Mouse (Mus musculus): ENCODE results near the gene Alkbh6. TPM values are rescaled to one million over a fixed set of nuclear protein-coding genes. Genes with fewer than 3 reads are reported as not detected.

The Alkbh6 gene
- polyA plus RNA-seq (2012; rRNA removed): 132 TPM in 2 replicates

DNA sequence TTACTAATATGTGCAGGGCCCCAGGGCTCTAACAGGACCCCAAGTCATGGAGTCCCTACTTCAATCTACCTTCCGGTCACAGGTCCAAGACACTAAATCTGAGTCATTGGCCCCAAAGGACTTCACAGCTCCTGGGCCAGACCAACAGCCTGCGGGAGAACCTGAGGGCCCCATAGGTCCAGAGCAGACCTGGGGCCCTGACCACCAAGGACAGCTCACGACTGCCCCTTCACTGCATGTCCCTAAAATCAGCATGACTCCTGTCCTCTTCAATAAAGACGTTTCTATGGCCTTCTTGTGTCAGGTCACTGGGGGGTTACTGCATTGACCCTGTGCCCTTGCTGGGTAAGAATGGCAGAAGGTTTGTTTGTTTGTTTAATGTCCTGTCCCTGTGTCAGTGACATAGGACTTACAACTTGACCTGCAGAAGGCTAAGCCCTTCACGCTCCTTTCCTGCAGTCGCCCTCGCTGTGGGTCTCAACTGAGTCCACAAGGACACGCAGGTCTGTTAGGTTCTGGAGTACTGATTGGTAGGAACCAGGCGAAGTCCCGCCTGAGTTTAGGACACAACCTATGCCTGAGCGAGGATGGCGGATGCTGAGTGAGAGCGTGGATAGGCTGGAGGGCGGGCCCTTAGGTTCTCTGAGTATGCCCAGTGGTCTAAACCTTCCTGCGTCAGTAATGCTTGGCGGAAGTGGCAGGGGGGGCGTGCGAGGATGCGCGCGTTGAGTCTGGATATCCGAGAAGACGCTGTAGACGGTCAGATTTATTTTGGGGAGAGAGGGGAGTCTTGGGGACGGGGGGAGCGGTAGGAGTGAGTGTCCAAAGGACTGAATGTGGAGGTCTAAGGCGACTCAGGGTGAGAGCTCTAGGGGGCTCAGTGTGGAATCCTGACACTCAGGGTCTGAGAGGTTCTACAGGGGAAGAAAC lies at the start of gene Alkbh6:
Alkbh6 (plus strand) TSS at position 642 of the 930 bp plus-strand sequence.
- DNase-seq (ENCODE audit: extremely low spot score in 1 of 2, low spot score in 1 of 2): peak; percentile 97

DNA sequence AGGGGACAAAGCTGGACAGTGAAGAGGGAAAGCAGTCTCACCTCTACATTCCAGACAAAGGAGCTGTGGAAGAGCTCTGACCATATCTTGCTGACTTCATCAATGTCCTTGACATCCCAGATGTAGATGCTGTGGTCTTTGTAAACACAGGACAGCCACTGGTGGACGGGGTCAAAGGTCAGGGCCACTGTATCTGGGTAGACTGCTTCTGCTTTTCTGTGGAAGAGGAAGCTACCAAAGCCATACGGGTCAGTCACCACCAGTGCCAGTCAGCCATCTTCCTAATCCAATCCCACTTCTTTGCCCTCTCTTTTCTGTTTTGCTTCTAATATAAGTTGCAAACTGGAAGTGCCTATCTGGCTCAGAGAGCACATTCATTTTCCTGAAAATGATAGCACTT lies 43.5 kb upstream of the Alkbh6 start:
- no peak for DNase-seq (ENCODE audit: extremely low spot score in 1 of 2, low spot score in 1 of 2)

DNA sequence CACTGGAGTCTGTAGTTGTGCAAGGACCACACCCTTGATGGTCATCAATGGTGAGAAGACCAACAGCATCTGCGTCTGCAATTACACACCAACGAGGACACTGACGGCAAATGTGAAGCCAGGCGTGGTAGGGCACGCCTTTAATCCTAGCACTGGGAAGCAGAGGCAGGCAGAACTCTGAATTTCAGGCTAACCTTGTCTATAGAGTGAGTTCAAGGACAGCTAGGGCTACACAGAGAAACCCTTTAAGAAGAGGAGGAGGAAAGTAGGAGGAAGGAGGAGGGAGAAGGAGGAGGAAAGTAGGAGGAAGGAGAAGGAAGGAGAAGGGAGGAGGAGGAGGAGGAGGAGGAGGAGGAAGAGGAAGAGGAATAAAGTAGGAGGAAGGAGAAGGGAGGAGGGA lies 43.0 kb upstream of the Alkbh6 start:
- DNase-seq (ENCODE audit: extremely low spot score in 1 of 2, low spot score in 1 of 2): no peak

DNA sequence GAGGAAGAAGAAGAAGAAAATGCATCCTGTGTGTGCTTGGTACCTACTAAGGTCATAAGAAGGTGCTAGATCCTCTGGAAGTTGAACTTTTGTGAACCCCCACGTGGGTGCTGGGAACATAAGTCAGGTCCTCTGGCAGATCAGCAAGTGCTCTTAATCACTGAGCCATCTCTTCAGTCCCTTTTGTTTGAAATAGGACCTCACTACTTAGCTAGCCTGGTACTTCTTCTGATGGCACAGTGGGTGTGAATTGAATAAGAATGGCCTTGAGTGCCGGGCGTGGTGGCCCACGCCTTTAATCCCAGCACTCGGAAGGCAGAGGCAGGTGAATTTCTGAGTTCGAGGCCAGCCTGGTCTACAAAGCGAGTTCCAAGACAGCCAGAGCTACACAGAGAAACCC lies 42.6 kb upstream of the Alkbh6 start:
- no peak for DNase-seq (ENCODE audit: extremely low spot score in 1 of 2, low spot score in 1 of 2)

DNA sequence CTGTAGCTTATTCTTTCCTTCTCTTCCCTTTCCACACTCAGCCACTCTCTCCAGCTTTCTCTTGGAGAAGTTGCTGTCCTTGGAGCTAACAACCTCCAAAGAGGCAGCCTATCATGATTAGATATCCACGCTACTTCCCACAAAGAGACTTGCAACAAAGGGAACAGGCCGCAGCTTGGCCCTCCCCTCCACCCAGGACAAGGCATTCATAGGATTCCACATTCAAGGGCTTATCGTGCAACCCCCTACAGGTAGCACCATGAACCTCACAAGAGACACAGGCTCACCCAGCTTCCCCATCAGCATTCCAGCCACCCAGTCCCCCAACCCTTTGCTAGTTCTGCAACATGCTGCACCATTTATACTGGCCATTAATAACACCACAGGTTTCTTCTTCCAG lies 41.7 kb upstream of the Alkbh6 start:
- no peak for DNase-seq (ENCODE audit: extremely low spot score in 1 of 2, low spot score in 1 of 2)

DNA sequence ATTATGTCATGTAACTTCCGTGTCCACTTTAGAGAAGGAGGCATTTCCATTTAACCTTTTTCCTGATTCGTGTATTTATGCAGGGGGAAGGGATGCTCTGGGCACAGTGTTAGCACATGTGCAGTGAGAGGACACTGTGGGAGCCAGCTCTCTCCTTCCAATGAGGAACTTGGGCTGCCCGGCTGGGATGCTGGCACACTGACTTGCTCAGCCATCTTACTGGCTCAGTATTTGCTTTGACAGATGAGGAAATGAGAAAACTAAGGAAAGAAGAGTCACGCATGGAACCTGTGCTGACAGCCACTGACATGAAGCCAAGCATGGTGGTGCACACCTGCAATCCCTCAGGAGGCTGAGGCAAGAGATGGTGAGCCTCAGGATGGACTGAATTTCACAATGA lies 38.9 kb upstream of the Alkbh6 start:
- DNase-seq (ENCODE audit: extremely low spot score in 1 of 2, low spot score in 1 of 2): no peak

DNA sequence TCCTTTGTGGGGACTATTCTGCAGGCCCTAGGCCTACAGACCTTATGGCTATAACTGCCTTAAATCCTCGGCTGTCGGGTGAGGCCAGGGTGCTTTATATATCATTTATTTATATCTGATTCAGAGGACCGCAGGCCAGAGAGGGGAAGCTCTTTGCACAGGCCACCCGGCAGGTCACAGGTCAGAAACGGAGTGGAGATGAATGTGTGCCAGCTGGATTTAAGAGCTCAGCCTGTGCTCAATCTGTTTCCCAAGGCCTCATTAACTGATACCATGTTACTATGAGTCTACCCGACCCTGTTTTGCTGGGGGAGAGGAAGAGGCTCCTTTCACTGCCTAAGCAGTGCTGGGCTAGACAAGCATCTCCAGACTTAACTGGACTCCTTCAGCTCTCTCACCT lies 34.1 kb upstream of the Alkbh6 start:
- no peak for DNase-seq (ENCODE audit: extremely low spot score in 1 of 2, low spot score in 1 of 2)

DNA sequence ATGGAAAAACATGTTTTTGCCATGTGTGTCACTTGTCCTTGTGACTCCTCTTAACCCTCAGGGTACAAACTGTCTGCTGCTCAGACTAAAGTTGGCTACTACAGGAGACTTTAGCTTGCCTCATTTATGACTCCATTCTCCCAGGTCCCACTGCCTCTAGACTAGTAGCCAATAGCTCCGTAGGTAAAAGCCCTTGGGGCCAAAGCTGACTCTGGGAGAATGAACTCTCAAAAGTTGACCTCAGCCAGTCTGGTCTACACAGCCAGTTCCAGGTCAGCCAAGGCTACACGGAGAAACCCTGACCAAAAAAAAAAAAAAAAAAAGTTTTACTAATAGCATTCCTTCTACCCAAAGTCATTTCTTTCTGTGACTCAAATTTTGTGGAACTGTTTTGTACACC lies 29.6 kb upstream of the Alkbh6 start:
- DNase-seq (ENCODE audit: extremely low spot score in 1 of 2, low spot score in 1 of 2): no peak

DNA sequence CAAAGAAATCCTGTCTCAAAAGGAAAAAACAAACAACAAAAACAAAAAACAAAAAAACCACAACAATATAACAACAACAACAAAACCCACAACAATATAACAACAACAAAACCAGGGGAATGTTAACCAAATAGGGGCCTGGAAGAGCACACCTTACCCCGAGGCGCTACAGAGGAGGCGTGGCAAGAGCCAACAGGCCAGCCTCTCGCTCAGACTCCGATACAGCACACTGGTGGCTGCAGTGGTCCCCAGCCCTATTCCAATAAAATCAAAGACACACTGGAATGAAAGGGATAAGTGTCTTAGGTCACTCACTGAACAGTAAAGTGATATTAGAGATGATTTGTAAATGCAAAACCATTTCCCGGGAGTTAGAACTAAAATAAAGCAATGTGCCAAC lies 29.0 kb upstream of the Alkbh6 start:
- DNase-seq (ENCODE audit: extremely low spot score in 1 of 2, low spot score in 1 of 2): no peak

DNA sequence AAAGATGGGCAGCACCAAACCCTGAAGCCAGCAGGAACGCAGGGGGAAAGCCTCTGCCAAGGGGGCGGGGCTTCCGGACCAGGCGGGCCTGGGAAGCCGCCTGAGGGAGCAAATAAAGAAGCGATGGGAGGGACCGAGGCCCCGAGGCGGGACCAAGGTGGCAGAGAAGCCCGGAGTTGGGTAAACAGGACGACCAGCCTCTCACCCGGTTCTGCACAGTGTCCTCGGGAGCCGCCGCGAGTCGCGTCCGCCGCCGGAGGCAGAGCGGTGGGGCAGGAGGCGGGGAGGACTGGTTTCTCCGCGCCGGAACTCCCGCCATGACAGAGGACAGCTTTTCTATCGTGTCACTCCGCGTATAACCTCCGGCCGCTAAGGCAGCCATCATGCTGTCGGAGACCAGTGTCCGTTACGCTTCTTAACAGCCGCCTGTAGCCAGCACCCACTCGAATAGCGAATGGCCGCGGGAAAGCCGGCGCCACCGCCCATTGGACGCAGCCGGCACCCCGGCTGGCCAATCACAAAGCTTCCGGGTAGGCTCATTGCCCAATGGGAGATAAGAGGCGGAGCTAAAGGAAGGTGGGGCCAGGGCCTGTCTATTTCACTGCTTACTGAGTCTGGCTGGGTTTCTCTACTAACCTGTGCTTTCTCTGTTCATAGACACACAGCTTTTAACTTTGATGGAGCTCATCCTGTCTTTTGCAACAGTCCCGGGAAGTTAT lies 28.4 kb upstream of the Alkbh6 start, which contains the start of the genes Thap8 and Wdr62:
Thap8 (plus strand) TSS at position 144 of the 719 bp plus-strand sequence.
Wdr62 (minus strand) TSS at position 469 of the 719 bp plus-strand sequence.
- DNase-seq (ENCODE audit: extremely low spot score in 1 of 2, low spot score in 1 of 2): peak; percentile 76 to 94

DNA sequence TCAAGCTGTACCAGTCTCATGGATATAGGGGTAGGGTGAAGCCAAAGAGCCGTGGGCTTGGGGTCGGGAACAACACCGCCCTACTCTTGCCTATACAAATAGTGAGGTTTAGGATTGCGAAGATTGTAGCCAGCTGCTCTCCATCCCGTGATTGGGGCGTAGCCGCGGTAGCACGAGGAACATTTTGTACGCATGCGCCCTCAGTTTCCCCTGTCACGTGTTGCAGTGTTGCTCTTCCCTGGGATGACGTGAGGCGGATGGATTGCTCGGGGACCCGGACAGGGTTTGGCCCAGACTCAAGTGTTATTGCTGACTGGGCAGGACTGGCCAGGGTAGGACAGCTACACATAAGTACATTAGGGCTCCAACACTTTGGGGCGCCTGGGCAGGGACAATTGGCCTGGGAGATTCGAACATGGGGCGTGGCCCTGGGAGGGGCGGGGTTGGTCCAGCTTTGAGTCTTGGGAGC lies 27.8 kb upstream of the Alkbh6 start:
- peak; percentile 83 to 88 for DNase-seq (ENCODE audit: extremely low spot score in 1 of 2, low spot score in 1 of 2)

DNA sequence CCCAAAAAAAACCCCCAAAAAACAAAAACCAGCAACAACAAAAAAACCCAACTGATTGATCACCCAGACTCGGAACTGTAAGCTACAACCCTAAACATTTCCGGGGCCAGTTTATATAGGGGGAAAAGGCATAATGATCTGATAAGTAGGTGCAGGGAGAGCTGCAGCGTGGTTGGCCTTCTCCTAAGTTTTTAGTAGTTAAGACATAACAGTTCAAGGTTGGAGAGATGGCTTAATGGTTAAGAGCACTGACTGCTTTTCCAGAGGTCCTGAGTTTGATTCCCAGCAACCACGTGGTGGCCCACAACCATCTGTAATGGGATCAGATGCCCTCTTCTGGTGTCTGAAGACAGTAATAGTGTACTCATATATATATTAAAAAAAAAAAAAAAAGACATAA lies 27.0 kb upstream of the Alkbh6 start:
- no peak for DNase-seq (ENCODE audit: extremely low spot score in 1 of 2, low spot score in 1 of 2)

DNA sequence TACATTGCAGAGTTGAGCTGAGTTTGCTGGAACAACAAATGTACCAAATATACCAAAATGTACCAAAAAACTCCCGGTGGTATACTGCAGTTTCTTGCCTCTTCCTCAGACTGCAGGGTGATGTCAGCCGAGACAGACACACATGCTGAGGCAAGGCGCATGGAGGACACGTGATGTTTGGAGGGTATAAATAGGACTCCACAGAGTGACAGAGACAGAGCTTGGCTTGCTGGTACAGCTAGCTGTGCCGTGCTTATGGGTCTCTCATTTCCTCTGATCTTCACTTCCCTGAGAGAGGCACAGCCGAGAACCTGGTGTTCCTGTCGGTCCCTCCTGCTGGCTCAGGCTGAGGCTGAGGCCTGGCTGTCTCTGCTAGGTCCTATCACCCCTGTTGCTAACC lies 25.8 kb upstream of the Alkbh6 start:
- peak in 1 of 2 experiments; percentile 39 for DNase-seq (ENCODE audit: extremely low spot score in 1 of 2, low spot score in 1 of 2)

DNA sequence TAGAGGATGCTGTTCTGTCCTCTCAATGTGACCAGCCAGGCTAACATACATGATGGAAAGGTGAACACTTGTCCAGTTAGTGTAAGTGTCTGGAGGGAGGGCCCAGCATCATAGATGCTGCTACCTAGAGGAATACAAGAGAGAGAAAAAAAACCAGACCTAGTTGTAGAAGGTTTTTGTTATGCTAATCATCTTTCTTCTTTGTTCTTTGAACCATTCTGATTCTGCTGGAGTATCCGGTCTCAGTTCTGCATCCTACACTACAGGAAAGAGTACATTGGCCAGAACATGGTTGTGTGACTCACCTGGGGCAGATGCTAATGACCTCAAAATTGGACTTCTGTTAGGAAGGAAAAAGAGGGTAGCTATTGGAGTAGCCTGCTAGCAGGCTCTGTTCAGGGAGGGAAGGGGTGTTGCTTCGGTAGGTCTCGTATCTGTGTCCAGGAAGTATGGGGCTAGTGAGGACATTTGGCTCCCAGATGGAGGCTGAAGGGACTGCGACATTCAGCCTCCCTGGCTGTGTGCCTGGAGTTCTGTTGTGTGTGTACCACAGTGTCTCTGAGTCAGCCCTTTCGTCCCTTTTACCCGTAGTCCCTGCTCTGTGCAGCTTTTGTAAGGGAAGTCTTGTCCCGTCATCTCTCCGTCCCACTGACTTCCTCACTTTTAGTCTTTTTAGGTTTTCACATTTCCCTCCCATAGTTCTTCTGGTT lies 21.7 kb upstream of the Alkbh6 start:
- no peak for DNase-seq (ENCODE audit: extremely low spot score in 1 of 2, low spot score in 1 of 2)

DNA sequence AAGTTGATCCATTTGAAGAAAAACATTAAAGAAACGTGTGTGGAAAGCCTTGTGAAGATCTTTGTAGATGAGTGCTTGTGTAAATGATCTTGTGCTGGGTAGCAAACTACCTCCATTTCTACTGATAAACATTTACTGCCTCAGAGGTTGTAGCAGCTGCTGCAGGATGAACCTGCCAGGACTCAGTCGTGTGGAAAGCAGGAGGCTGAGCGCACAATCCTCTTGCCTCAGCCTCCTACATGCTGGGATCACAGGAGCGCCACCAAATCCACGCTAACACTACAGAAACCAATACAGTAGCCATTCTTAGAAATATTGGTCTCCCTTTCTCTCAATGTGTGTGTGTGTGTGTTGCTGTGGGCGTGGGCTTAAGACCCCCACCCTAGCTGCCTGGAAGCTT lies 20.5 kb upstream of the Alkbh6 start:
- DNase-seq (ENCODE audit: extremely low spot score in 1 of 2, low spot score in 1 of 2): no peak

DNA sequence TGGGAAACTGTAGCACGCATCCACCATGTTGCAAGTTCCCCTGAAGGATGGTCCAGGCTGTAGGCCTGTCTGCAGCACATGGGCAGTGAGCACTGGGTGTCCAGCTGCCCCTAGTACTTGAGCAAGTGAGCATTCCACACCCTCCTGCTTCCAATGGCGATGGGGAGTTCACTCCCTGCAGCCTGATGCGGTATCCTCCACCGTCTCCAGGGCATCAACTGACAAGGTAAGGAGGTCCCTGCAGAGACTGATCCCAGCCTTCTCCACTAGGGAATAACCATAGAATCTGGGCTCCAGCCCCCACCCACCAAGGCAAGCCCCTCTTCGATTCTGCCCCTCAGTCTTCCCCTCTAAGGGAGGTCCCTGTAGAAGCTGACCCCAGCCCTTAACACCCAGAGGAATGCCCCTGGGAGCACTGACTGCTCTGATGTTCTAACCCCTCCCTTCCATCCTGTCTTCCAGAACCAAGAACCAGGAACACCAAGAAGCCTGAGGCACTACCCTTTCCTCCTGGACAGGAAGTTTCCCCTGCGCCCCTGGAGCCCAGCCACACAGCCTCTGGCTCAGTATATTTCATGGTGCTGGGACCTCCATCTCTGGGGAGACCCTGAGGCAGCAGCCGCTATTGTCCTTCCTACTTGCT lies 19.3 kb upstream of the Alkbh6 start:
- DNase-seq (ENCODE audit: extremely low spot score in 1 of 2, low spot score in 1 of 2): no peak

DNA sequence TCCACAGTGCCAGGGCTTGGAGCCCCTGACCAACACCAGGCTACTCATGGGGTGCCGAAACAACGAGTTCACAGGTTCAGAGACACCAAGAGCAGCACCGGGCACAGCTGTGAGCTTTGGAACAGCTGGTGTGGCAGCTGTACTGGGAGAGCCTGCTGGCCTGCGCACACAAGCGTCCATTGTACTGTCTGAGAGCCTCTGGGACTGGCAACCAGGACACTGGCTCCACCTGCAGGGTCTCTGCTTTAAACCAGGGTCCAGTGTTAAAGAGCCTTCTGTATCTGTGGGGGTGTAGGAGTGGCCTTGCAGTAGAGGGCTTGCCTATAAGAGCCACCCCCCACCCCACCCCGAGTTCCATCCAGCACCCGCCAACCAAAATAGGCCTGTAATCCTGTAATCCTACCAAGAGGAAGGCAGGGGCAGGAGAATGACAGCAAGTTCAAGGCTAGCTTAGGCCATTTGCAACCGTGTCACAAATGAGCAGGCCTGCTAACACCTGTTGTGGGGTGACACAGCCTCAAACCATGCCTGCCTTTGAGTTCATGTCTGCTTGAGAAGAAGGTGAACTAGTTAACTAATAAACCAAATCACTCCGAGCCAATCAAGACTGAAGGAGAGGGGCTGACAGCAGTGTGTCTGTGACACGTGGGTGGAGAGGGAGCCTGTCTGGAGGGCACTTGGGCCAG lies 18.7 kb upstream of the Alkbh6 start:
- DNase-seq (ENCODE audit: extremely low spot score in 1 of 2, low spot score in 1 of 2): no peak

DNA sequence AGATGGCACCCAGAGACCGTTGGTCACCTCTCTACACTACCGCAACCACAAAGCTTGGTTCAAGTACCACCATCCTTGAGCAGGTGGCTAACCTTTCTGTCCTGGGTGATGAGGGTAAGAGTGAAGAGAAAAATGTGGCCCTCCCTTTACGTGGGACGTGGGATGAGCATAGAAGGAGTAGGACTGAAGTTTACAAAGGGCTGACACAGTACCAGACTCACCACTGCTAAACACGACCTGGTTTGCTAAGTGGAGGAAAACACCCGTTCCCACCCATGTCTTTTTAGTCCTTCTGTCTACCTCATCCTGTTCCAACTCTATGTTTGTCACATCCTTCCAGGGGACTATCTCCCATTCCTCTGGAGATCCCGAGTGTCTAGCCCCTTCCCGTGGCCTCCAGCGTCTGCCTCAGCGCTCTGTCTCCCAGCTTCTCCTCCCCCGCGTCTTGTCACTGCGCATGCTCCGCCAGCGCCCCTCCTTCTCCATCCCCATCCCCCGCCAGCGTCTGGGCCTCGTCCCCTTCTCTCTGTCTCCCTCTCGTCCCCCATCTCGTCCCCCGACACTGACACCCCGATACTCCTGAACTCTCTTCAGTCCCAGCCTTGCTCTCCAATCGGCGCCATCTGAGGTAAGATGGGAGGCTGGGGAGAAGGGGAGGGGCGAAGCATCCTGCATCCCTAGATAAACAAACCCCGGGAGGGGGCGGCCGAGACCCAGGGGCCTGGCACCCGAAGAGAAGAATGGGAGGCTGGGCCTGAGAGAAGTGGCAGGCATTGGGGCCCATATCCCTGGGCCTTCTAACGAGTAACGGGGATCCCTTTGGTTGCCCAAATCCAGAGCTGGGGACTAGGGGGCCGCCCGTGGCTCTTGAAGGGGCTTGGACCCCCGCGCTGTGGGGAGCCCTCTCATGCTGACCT lies 17.0 kb upstream of the Alkbh6 start, which contains the start of gene Clip3:
Clip3 (plus strand) TSS at position 514 of the 917 bp plus-strand sequence.
- peak; percentile 78 to 93 for DNase-seq (ENCODE audit: extremely low spot score in 1 of 2, low spot score in 1 of 2)

DNA sequence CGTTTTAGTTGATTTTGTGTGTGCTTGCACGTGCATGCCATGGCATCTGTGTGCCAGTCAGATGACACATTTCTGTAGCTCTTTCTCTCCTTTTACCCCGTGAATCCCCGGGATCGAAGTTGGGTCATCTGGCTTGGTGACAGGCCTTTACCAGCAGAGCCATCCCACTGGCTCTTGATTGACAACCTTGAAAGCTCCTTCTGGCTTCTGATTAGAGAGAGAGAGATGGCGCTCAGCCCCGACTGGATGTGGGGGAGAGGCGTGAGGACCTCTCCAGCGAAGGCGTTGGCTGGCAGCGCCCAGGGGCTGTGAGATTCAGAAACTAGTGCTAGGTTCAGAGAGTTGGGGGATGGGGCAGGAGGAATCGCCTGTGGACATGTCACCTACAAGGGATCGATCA lies 14.7 kb upstream of the Alkbh6 start:
- peak in 1 of 2 experiments; percentile 53 for DNase-seq (ENCODE audit: extremely low spot score in 1 of 2, low spot score in 1 of 2)
